Mouse (Mus musculus): ENCODE results near the gene Catsperd.

The Catsperd gene

GRCm38 (mm10) chr17:56667591-56667990 is 39.6 kb downstream of the Catsperd start:
- DNase-seq: no peak

- DNase-seq: peak; percentile 84
Observed at GRCm38 (mm10) chr17:56668384-56669144, 40.6 kb downstream of the Catsperd start.

- DNase-seq: no peak
Observed at GRCm38 (mm10) chr17:56669766-56670165, 41.8 kb downstream of the Catsperd start.

- DNase-seq: peak; percentile 99
Observed at GRCm38 (mm10) chr17:56672941-56673646, 45.2 kb downstream of the Catsperd start, which contains the start of gene Ranbp3. Gene Ranbp3 (plus strand): TSS chr17:56673294.

GRCm38 (mm10) chr17:56673647-56674416 is 45.9 kb downstream of the Catsperd start:
- no peak for DNase-seq

- DNase-seq: no peak
Observed at GRCm38 (mm10) chr17:56681791-56682190, 53.8 kb downstream of the Catsperd start.

GRCm38 (mm10) chr17:56682880-56683279 is 54.9 kb downstream of the Catsperd start:
- no peak for DNase-seq

- DNase-seq: peak; percentile 55
Observed at GRCm38 (mm10) chr17:56683546-56684140, 55.7 kb downstream of the Catsperd start.

GRCm38 (mm10) chr17:56684649-56685048 is 56.7 kb downstream of the Catsperd start:
- DNase-seq: no peak

GRCm38 (mm10) chr17:56686801-56687200 is 58.9 kb downstream of the Catsperd start:
- DNase-seq: no peak

- no peak for DNase-seq
Observed at GRCm38 (mm10) chr17:56688045-56688444, 60.1 kb downstream of the Catsperd start.

- no peak for DNase-seq
Observed at GRCm38 (mm10) chr17:56688689-56689088, 60.7 kb downstream of the Catsperd start.

- no peak for DNase-seq
Observed at GRCm38 (mm10) chr17:56693395-56693794, 65.5 kb downstream of the Catsperd start.

- DNase-seq: no peak
Observed at GRCm38 (mm10) chr17:56693851-56694310, 65.9 kb downstream of the Catsperd start.

- no peak for DNase-seq
Observed at GRCm38 (mm10) chr17:56700451-56700850, 72.5 kb downstream of the Catsperd start.

GRCm38 (mm10) chr17:56703038-56703437 is 75.1 kb downstream of the Catsperd start:
- no peak for DNase-seq

GRCm38 (mm10) chr17:56706515-56706914 is 78.6 kb downstream of the Catsperd start:
- no peak for DNase-seq

- DNase-seq: no peak
Observed at GRCm38 (mm10) chr17:56708692-56709091, 80.7 kb downstream of the Catsperd start.

GRCm38 (mm10) chr17:56709708-56710107 is 81.8 kb downstream of the Catsperd start:
- DNase-seq: no peak

All from thymus, postnatal 25 days (tissue).